Mouse (Mus musculus): ENCODE measurements around the gene Ppp2r1b. TPM values are rescaled to one million over a fixed set of nuclear protein-coding genes. Genes with fewer than 3 reads are reported as not detected.
"Not testable (repeated sequence)": the region's sequence is repeated elsewhere in the genome, so short reads cannot be mapped to it uniquely, and the experiment has no call there.

Ppp2r1b gene
- polyA plus RNA-seq, 1 experiment from 2014 or later, result 78.9 TPM

DNA sequence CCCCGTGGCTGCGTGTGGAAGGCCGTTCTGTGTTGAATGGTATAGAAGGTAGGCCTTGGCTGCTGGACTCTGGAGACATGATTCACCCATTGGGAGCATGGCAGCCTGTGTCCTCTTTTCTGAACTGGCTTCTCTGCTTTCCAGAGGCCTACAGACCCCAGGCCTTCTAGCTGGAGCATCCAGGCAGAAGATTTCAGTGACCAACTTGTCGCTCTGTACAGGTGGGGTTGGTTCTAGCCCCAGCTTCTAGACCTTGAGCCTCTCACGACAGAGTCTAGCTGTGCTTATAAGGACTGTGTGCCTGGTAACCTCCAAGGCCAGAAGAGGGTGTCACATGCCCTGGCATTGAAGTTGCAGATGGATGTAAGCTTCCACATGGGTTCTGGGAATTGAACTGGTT, 13.6 kb upstream of the Ppp2r1b start:
- peaks cover 7% of the 10 kb centered on the region; the same call in 1 of the 2 replicates for H3K36me3 ChIP-seq (ENCODE audit: control insufficient read depth, insufficient read depth, low read length)
- H3K27ac ChIP-seq (ENCODE audit: low read depth, low read length), result no peak overlapping the region
- no peak overlapping the region for H3K9ac ChIP-seq (ENCODE audit: low read length)
- no peak overlapping the region for H3K4me2 ChIP-seq (ENCODE audit: low read length)
- 95% methylated on average over 5 of the region's 5 CpGs for WGBS
- no peaks in the 10 kb centered on the region for H3K4me1 ChIP-seq (ENCODE audit: control insufficient read depth, insufficient read depth, low read length)
- ATAC-seq (no peak), DNase-seq (ENCODE audit: low spot score) (no peak)
- no peak overlapping the region for H3K4me3 ChIP-seq (ENCODE audit: low read depth, low read length)
- no peaks in the 10 kb centered on the region for H3K27me3 ChIP-seq (replicated peaks; ENCODE audit: control insufficient read depth, insufficient read depth, low read length)
- H3K9me3 ChIP-seq (replicated peaks; ENCODE audit: control insufficient read depth, low read length), result no peaks in the 10 kb centered on the region

DNA sequence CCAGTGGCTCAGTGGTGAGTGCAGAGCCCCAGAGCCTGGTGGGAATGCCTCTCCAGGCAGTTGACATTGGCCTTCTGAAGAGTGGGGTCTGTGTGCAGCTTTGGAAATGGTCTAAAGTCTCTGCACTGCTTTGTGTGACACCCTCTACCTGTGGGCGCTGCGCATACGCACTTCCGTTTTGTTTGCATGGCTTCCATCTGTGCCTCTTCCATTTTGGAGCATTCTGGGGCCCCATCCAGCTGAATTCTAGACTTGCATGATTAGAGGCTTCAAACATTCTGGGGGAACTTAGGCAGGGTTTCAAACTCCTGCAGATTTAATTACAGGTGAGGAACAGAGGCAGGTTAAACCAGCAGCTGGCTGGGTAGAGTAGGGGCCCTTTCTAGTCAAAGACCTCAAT, 12.9 kb upstream of the Ppp2r1b start:
- H3K4me2 ChIP-seq (ENCODE audit: low read length), result no peak overlapping the region
- peaks cover 7% of the 10 kb centered on the region; the same call in 1 of the 2 replicates for H3K36me3 ChIP-seq (ENCODE audit: control insufficient read depth, insufficient read depth, low read length)
- H3K27ac ChIP-seq (ENCODE audit: low read depth, low read length), result no peak overlapping the region
- no peak overlapping the region for H3K9ac ChIP-seq (ENCODE audit: low read length)
- H3K9me3 ChIP-seq (replicated peaks; ENCODE audit: control insufficient read depth, low read length), result no peaks in the 10 kb centered on the region
- no peak for DNase-seq (ENCODE audit: low spot score)
- H3K4me3 ChIP-seq (ENCODE audit: low read depth, low read length), result no peak overlapping the region
- no peaks in the 10 kb centered on the region for H3K4me1 ChIP-seq (ENCODE audit: control insufficient read depth, insufficient read depth, low read length)
- WGBS, result 97% methylated on average over 4 of the region's 4 CpGs
- ATAC-seq, result no peak
- no peaks in the 10 kb centered on the region for H3K27me3 ChIP-seq (replicated peaks; ENCODE audit: control insufficient read depth, insufficient read depth, low read length)

DNA sequence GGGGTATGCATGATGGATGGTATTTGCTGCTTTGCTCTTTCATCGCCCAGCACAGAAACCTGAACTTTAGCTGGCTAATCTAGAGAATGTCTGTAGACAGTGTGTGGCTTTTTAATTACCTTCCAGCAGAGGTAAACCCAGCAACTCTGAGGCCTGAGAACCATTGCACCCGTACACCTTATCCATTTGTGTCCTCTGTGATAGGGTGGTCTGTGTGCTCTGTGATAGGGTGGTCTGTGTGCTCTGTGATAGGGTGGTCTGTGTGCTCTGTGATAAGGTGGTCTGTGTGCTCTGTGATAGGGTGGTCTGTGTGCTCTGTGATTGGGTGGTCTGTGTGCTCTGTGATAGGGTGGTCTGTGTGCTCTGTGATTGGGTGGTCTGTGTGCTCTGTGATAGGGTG, 12.5 kb upstream of the Ppp2r1b start:
- not testable (repeated sequence) for H3K27ac ChIP-seq (ENCODE audit: low read depth, low read length); DNase-seq (ENCODE audit: low spot score); ATAC-seq; H3K27me3 ChIP-seq (replicated peaks; ENCODE audit: control insufficient read depth, insufficient read depth, low read length); H3K9me3 ChIP-seq (replicated peaks; ENCODE audit: control insufficient read depth, low read length); H3K4me2 ChIP-seq (ENCODE audit: low read length); H3K9ac ChIP-seq (ENCODE audit: low read length); H3K36me3 ChIP-seq (ENCODE audit: control insufficient read depth, insufficient read depth, low read length); H3K4me3 ChIP-seq (ENCODE audit: low read depth, low read length); H3K4me1 ChIP-seq (ENCODE audit: control insufficient read depth, insufficient read depth, low read length)
- 88% methylated on average over 2 of the region's 2 CpGs for WGBS

DNA sequence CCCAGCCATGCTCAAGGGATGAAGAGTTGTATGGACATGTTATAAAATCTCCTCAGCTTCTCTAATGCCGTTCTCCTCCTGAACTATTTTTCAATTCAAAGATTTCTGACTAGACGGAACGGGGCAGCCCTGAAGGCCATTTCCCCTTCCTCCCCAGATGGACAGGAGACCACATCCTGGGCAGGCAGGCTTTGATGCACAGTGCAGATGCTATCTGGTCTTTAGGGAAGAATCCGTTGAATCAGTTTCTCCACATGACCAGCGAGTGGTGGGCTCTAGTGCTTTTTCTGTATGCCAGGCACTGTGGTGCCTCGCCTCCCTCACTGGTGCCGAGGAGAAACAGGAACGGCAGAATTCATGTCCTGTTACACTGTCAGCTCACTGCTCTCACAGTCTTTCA, 11.3 kb upstream of the Ppp2r1b start:
- no peak overlapping the region for H3K27ac ChIP-seq (ENCODE audit: low read depth, low read length)
- H3K9me3 ChIP-seq (replicated peaks; ENCODE audit: control insufficient read depth, low read length), result no peaks in the 10 kb centered on the region
- no peaks in the 10 kb centered on the region for H3K4me1 ChIP-seq (ENCODE audit: control insufficient read depth, insufficient read depth, low read length)
- no peak overlapping the region for H3K4me3 ChIP-seq (ENCODE audit: low read depth, low read length)
- H3K27me3 ChIP-seq (replicated peaks; ENCODE audit: control insufficient read depth, insufficient read depth, low read length), result no peaks in the 10 kb centered on the region
- DNase-seq (ENCODE audit: low spot score) (no peak), ATAC-seq (no peak)
- H3K9ac ChIP-seq (ENCODE audit: low read length), result no peak overlapping the region
- no peak overlapping the region for H3K4me2 ChIP-seq (ENCODE audit: low read length)
- peaks cover 8% of the 10 kb centered on the region; the same call in 1 of the 2 replicates for H3K36me3 ChIP-seq (ENCODE audit: control insufficient read depth, insufficient read depth, low read length)
- 86% methylated on average over 8 of the region's 8 CpGs for WGBS

DNA sequence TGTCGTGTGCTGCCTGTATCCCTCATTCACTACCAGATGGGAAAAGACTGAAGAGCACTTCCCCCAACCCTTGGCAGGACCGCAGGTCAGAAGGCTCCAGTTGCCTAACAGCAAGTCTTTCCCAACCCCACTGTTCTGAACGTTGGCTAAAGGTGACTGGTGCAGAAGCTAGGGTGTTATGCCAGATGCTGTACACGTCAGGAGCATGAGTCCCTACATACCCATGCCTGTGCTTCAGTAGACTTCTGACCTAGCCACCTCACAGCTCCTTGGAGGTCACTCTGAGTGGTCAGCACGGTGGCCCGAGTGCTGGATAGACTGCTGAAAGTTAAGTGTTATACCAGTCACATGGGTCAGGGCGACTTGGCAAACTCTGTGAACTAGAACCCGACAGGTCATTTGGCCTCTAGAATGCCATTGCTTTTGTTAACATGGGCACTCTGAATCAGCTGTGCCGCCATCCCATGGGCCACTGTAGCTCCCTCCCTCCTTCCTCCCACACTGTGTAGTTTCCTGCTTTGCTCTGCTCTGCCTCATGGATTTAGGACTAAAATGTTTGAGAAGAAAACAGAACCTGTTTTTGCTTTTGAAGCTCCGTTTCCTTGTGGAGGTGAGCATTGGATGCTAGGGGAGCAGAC, 9.9 kb upstream of the Ppp2r1b start:
- H3K36me3 ChIP-seq (ENCODE audit: control insufficient read depth, insufficient read depth, low read length), result peaks cover 8% of the 10 kb centered on the region; the same call in 1 of the 2 replicates
- H3K27ac ChIP-seq (ENCODE audit: low read depth, low read length), result no peak overlapping the region
- H3K9me3 ChIP-seq (replicated peaks; ENCODE audit: control insufficient read depth, low read length), result no peaks in the 10 kb centered on the region
- no peaks in the 10 kb centered on the region for H3K27me3 ChIP-seq (replicated peaks; ENCODE audit: control insufficient read depth, insufficient read depth, low read length)
- H3K4me2 ChIP-seq (ENCODE audit: low read length), result no peak overlapping the region
- no peak overlapping the region for H3K9ac ChIP-seq (ENCODE audit: low read length)
- no peaks in the 10 kb centered on the region for H3K4me1 ChIP-seq (ENCODE audit: control insufficient read depth, insufficient read depth, low read length)
- ATAC-seq (no peak), DNase-seq (ENCODE audit: low spot score) (no peak)
- no peak overlapping the region for H3K4me3 ChIP-seq (ENCODE audit: low read depth, low read length)
- 91% methylated on average over 10 of the region's 10 CpGs for WGBS

DNA sequence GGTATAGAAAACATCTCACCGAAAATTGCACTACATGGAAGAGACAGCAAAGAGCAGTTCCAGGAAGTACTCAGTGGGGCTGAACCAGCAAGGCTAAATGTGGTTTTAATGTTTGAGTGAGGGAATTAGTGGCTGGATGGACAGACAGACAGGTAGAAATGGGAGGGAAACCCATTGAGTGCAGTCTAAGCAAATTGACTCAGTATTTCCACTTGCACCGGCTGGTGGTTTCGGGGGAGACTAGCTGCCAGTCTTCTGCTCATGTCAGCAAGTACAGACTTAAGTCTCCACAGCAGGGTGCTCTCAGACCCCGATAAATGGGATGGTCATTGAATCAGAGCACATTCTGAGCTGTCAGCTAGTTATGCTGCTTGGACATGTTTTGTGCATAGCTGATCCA, 9.0 kb upstream of the Ppp2r1b start:
- ATAC-seq (no peak), DNase-seq (ENCODE audit: low spot score) (no peak)
- peaks cover 8% of the 10 kb centered on the region; the same call in 1 of the 2 replicates for H3K36me3 ChIP-seq (ENCODE audit: control insufficient read depth, insufficient read depth, low read length)
- no peaks in the 10 kb centered on the region for H3K9me3 ChIP-seq (replicated peaks; ENCODE audit: control insufficient read depth, low read length)
- no peak overlapping the region for H3K4me3 ChIP-seq (ENCODE audit: low read depth, low read length)
- H3K4me2 ChIP-seq (ENCODE audit: low read length), result no peak overlapping the region
- no peaks in the 10 kb centered on the region for H3K4me1 ChIP-seq (ENCODE audit: control insufficient read depth, insufficient read depth, low read length)
- WGBS, result 88% methylated on average over 4 of the region's 4 CpGs
- H3K27me3 ChIP-seq (replicated peaks; ENCODE audit: control insufficient read depth, insufficient read depth, low read length), result no peaks in the 10 kb centered on the region
- H3K9ac ChIP-seq (ENCODE audit: low read length), result no peak overlapping the region
- H3K27ac ChIP-seq (ENCODE audit: low read depth, low read length), result no peak overlapping the region

DNA sequence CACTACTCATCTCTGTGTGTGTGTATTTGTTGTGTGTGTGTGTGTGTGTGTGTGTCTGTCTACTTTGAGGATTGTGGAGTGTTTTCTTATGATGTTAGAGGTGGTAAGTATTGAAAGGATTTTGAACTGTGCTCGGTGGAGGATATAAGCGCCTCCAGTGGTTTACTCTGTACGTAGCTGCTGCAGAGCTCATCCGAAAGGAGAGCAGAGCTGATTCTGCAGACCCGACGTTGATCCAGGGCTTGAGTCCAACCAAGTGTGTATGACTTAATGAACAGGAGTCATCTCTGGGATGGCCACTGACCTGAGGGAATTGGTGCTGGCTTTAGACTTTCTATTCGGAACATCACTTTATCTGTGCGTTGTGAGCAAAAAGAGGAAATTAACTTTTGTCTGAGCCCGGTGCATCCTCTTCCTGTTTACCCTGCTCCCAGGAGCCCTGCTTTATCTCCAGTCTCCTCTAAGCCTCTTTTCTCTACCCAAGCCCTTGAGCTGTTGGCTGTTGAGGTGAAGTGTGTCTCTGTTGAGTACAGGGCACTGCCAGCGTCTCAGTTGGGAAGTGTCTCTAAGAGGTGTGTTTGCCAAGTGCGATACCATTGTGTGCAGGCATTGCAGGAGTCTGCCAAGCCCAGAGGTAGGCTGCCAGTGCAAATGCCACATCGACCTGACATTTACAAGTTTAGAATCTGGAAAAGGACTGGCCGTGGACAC, 3.9 kb upstream of the Ppp2r1b start:
- no peaks in the 10 kb centered on the region for H3K27me3 ChIP-seq (replicated peaks; ENCODE audit: control insufficient read depth, insufficient read depth, low read length)
- H3K4me2 ChIP-seq (ENCODE audit: low read length), result no peak overlapping the region
- H3K9ac ChIP-seq (ENCODE audit: low read length), result no peak overlapping the region
- no peaks in the 10 kb centered on the region for H3K4me1 ChIP-seq (ENCODE audit: control insufficient read depth, insufficient read depth, low read length)
- DNase-seq (ENCODE audit: low spot score), result no peak
- WGBS, result 88% methylated on average over 13 of the region's 13 CpGs
- ATAC-seq, result no peak
- H3K9me3 ChIP-seq (replicated peaks; ENCODE audit: control insufficient read depth, low read length), result no peaks in the 10 kb centered on the region
- H3K36me3 ChIP-seq (ENCODE audit: control insufficient read depth, insufficient read depth, low read length), result peaks cover 21% of the 10 kb centered on the region
- H3K27ac ChIP-seq (ENCODE audit: low read depth, low read length), result no peak overlapping the region
- no peak overlapping the region for H3K4me3 ChIP-seq (ENCODE audit: low read depth, low read length)

DNA sequence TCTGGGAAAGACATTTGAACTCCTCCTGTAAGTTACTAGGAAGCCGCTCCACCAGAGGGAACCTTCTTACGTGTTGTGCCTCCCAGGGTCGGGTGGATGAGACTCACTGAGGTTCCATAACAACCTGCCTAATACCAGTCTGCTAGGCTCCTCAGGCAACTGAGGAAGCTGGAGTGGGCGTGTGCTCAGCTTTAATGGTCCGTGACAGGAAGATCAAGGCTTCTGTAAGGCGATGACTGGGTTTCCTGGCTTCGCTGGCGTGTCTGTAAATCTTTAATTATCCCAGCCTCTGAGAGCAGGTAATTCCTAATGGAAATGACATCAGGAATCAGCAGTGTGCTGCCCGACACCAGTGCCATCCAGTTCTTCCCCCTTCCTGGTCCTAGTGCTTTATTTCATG, 446 bp downstream of the Ppp2r1b start:
- Histone ChIP-seq H3K9me3 (replicated peaks; ENCODE audit: control insufficient read depth, low read length) (no peaks in the 10 kb centered on the region), H3K4me1 (ENCODE audit: control insufficient read depth, insufficient read depth, low read length) (peaks cover 4% of the 10 kb centered on the region; the same call in 1 of the 2 replicates), H3K27ac (ENCODE audit: low read depth, low read length) (no peak overlapping the region), H3K36me3 (ENCODE audit: control insufficient read depth, insufficient read depth, low read length) (peaks cover 16% of the 10 kb centered on the region), H3K9ac (ENCODE audit: low read length) (no peak overlapping the region), H3K4me2 (ENCODE audit: low read length) (no peak overlapping the region), H3K27me3 (replicated peaks; ENCODE audit: control insufficient read depth, insufficient read depth, low read length) (no peaks in the 10 kb centered on the region), H3K4me3 (ENCODE audit: low read depth, low read length) (no peak overlapping the region)
- DNase-seq (ENCODE audit: low spot score) (no peak), ATAC-seq (no peak)
- WGBS, result 79% methylated on average over 9 of the region's 9 CpGs

DNA sequence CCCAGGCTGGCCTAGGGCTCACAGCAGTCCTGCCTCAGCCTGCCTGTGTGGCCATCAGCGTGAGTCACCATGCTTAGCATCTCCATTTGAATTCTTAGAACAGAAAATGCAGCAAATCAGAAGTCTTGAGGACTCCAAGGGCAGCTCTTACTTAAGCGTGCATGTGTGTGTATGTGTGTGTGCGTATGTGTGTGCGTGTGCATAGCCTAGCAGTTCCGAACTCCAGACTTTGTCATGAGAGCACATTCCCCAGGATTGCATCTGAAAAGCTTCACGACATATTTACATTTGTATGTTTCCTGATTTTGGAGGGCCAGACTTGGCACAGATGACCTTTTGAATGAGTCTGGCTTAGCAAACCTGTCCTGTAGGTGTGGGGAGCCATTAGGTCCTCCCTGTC, 2.0 kb downstream of the Ppp2r1b start:
- no peak for ATAC-seq
- Histone ChIP-seq H3K4me1 (ENCODE audit: control insufficient read depth, insufficient read depth, low read length) (peaks cover 6% of the 10 kb centered on the region; the same call in 1 of the 2 replicates), H3K27me3 (replicated peaks; ENCODE audit: control insufficient read depth, insufficient read depth, low read length) (no peaks in the 10 kb centered on the region), H3K9me3 (replicated peaks; ENCODE audit: control insufficient read depth, low read length) (no peaks in the 10 kb centered on the region), H3K36me3 (ENCODE audit: control insufficient read depth, insufficient read depth, low read length) (peaks cover 16% of the 10 kb centered on the region), H3K4me2 (ENCODE audit: low read length) (no peak overlapping the region), H3K4me3 (ENCODE audit: low read depth, low read length) (no peak overlapping the region), H3K27ac (ENCODE audit: low read depth, low read length) (no peak overlapping the region), H3K9ac (ENCODE audit: low read length) (no peak overlapping the region)
- no peak for DNase-seq (ENCODE audit: low spot score)
- WGBS, result 92% methylated on average over 6 of the region's 6 CpGs
